Mouse (Mus musculus): Measurements from ENCODE around the gene Fam13a.

Gene Fam13a

GRCm38 (mm10) chr6:59024164-59024724 lies at the start of gene Fam13a:
Gene Fam13a, minus strand, starts transcription at chr6:59024549.
- in situ Hi-C loops (cut with MseI, MboI): no loop called here

DNA sequence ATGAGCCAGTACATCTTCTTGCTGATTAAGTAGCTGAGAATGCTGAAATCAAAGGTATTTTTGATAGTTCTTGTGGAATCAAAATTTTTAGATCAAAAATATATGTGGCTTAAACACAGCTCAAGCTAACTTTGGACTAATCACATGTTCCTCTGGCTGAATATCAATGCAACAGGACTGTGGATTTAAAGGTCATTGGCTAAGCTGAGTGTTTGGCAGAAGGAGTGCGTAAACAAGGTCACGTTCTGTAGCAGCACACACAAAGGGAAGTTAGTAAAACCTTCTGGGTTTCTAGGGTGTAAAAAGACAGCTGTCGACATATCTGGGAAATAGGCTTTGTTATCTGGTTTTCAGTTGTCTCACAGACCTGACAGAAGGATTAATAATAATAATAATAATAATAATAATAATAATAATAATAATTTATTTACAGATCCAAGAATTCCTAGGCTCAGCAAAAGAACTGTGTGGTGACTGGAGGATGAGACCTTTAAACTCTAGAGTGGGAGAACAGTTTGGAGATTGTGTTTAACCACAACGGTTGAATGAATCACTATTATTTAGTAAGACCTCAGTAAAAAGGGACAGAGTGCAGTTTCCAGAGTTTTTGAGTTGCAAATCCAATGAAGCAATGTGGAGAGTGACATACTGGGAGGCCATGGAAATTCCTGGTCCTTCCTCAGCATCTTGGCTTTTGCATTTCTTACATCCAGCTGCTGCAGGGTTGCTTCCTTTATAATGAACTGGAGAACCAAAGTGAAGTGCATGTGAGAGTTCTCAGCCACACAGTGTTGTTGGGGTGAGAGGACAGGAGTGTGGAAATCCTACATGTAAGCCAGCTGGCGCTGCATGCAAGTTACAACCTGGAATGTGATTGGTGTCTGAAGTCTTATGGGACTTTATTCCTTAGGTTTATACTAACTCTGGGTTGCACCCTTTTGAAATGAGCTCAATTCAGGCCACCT lies 48.0 kb upstream of the Fam13a start:
- in situ Hi-C loops (cut with MseI, MboI): no loop called here

DNA sequence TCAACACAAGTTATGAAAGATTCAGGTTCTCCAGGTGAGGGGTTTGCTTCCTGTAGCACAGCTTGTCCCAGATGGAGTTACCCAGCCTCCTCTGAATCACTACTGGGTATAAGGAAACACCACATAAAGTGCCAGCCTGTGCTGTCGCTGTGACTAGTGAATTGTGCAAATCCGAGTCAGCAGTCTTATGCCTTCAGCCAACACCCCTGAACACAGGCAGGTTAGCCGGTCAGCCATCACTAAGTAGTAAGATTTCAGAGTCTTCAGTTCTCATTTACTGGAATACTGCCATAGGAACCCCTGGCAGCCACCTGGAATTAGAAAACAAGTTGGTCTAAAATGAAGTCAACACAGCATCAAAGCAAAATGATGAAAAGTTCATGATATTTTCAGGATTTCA lies 47.3 kb upstream of the Fam13a start:
- in situ Hi-C loops (cut with MseI, MboI): no loop called here

- in situ Hi-C loops (cut with MseI, MboI): no loop called here
These were observed 43.8 kb upstream of the Fam13a start for GRCm38 (mm10) chr6:59068187-59068586.

- in situ Hi-C loops (cut with MseI, MboI): no loop called here
These were observed 40.1 kb upstream of the Fam13a start for GRCm38 (mm10) chr6:59064440-59064839.

- in situ Hi-C loops (cut with MseI, MboI): no loop called here
These were observed 28.9 kb upstream of the Fam13a start for GRCm38 (mm10) chr6:59053232-59053631.

GRCm38 (mm10) chr6:59039719-59040118 lies 15.4 kb upstream of the Fam13a start:
- in situ Hi-C loops (cut with MseI, MboI): no loop called here

DNA sequence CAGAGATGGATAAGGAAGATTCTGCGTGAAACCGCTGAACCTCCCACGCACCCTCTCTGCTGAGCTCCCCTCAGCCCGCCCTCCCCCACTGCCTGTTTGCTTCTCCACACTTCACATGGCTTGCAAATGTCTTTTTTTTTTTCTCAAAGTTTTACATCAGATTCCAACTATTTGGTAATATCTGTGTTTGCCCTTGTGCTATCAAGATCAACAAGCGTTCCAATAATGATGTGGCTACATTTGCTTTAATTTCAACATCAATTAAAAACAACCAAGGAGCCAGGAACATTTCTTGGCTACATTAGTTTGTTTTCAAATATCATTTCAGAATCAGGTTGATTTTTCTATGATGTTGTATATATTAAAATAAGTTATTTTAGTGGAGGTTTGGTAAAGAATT lies 8.4 kb upstream of the Fam13a start:
- in situ Hi-C loops (cut with MseI, MboI): no loop called here

GRCm38 (mm10) chr6:59031539-59031938 lies 7.2 kb upstream of the Fam13a start:
- in situ Hi-C loops (cut with MseI, MboI): no loop called here

- in situ Hi-C loops (cut with MseI, MboI): no loop called here
These were observed 6.3 kb upstream of the Fam13a start for GRCm38 (mm10) chr6:59030667-59031066.

DNA sequence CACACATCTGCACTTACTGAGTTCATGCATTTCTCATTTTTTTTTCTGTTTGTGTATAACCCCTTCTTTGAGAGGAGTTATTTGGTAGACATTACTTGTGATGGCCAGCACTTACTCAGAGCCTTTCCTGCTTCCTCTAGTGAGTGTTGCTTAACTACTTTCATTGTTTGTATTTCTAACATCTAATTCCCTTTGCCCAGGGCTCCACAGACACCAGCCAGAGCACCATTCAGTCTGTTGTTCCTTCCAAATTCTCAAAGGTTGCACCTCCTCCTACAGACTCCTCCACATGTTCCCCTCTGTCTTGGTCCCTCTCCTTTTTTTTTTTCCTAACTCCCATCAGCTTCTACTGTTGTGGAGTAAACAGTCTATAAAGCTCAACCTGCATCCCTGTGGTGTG lies 5.7 kb upstream of the Fam13a start:
- in situ Hi-C loops (cut with MseI, MboI): no loop called here

DNA sequence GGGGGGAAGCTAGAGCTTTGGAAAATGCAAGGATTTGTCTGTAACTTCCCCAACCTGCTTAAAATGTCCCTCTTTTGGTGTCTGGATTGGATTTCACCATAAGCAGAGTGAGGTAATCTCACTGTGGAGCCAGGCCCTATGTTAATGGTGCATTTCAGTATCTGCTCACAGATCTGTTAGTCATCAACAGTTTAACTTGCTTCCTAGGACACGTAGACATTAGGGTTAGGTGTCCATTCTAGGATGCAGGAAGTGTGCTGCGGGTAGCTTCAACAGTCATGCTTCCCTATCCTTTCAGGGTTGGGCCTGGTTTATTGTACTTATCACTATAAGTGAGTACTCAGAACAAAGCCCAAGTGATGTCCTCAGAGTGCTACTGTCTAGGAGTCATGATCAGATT lies 4.5 kb upstream of the Fam13a start:
- in situ Hi-C loops (cut with MseI, MboI): no loop called here

DNA sequence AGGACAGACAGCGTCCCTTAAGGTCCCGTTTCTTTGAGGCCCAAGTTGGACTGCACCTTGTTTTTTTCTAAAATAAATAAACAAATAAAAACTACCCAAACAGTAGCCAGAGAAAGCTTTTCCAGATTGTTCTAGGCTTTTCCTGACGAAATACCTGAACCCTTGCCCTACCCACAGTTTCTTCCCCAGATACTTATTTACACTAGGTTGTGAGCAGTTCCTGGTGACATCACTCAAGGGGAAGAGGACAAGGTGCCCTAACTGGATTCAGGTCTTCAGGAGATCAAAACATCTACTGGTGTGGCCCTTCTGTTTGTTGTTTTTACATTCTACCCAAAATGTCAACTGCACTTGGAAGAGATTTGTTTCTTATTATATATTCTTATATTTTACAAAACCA lies 457 bp upstream of the Fam13a start:
- in situ Hi-C loops (cut with MseI, MboI): no loop called here

DNA sequence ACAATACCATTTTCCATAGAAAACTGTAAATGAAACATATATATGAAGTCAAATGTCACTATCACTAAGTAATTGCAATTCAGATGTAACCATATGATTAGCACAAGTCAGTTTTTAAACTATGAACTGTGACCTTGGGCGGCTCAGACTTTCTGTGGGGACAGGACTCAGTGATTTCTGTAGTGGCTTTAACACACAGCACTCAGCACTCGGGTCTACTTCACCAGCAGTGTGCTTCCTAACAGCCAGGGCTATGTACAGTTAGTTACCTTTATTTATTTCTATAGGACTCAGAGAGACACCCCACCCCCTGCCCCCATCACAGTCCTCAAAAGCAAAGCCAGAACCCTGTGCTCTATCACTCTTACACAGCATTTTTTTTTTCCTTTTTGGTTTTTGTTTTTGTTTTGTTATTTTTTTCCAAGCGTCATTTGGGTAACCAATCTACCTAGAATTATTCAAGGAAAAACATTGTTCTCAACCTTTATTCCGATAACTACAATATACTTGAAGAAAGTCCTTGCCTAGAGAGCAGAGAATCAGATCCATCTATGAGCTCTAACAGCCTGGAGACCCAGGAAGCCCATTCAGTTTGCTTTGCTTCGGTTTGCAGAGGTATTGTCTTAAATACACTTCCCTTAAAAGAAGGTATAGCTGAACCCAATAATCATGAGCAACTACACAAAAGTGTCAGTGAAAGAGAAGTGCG lies 740 bp downstream of the Fam13a start:
- in situ Hi-C loops (cut with MseI, MboI): no loop called here

- in situ Hi-C loops (cut with MseI, MboI): no loop called here
These were observed 1.7 kb downstream of the Fam13a start for GRCm38 (mm10) chr6:59022621-59023020.

DNA sequence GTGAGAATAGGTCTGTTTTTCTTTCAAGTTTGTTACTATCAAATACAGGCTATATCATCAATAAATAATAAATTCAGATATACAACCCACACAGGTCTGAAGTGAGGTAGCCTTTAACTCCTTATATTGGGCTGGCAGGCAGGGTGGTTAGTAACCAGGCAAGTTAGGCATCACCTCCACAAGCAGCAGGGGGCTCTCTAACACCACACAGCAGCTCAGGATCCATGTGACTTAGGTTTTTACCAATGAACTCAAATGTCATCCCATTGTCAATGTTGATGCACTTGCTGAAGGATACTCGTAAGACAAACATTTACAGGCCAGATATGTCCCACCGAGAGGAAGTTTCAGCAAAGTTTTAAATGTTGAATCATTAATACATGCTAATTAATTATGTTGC lies 4.0 kb downstream of the Fam13a start:
- in situ Hi-C loops (cut with MseI, MboI): no loop called here

GRCm38 (mm10) chr6:59019847-59020246 lies 4.5 kb downstream of the Fam13a start:
- in situ Hi-C loops (cut with MseI, MboI): no loop called here

GRCm38 (mm10) chr6:59016336-59016832 lies 8.0 kb downstream of the Fam13a start:
- in situ Hi-C loops (cut with MseI, MboI): no loop called here

DNA sequence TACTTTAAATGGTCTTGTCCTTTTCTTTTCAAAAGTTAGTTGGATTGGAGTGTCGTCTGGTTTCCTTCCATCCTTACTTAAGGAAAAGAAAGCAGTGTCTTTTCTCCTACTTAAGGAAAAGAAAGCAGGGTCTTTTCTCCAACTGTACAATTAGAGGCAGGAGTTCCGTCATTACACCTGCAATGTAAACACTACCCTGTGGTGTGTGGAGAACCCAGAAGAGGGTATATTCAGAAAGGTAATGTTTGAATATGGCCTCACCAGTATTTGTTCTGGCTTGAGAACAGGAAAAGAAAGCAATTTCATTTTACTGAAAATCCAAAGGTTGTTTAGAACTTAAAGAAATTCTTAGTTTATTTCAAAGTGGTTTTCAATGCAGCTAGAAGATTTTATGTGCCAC lies 9.6 kb downstream of the Fam13a start:
- in situ Hi-C loops (cut with MseI, MboI): no loop called here

- in situ Hi-C loops (cut with MseI, MboI): no loop called here
These were observed 10.1 kb downstream of the Fam13a start for GRCm38 (mm10) chr6:59014088-59014759.

DNA sequence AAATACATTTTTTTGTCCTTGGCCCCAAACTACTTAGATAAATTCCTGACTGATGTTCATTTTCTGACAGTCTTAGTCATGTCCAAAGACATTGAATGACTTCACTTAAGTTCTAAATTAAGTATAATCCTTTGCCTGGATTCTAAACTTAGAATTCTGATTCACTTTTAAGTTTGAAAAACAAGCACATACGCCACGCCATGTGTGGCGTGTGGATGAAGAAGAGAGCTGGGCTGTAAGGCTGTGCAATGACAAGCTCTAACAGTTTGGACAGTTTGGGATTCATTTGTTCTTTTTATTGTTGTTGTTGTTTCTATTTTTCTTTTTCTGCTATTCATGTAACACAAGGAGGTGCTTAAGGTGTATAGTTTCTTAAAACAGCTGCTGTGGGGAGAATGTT lies 13.6 kb downstream of the Fam13a start:
- in situ Hi-C loops (cut with MseI, MboI): no loop called here

DNA sequence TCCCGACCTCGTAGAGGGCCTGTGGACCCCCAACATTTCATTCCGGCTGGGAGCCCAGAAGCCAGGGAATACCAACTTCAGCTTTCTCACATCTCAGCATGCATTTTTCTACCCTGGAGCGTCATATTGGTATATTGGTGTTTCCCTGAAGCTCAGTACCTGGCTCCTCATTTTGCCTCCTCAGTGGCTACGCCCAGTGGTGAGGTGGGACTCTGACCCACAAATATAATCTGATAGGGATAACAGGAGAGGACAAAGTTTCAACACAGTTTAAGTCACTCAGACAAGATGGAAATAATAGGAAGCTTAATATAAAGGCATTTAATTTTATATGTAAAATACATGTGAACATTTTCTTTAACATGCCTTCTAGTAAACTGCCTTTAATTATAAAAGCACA lies 19.7 kb downstream of the Fam13a start:
- in situ Hi-C loops (cut with MseI, MboI): no loop called here

All from mouse trophoblast stem cell (cell line).